Mouse (Mus musculus) adrenal gland, postnatal 25 days (tissue): ENCODE data around the gene Hrasls. TPM values are rescaled to one million over a fixed set of nuclear protein-coding genes. Genes with fewer than 3 reads are reported as not detected.

ENCODE experiments used
- DNase-seq: peaks from one replicate; pipeline ENCODE4 v3.0.0; 2021; ENCODE audit warnings: mixed read lengths
- long read RNA-seq: library from polyadenylated mRNA; stranded (forward); transcript quantifications from one replicate; pipeline ENCODE4 v2.0.0, GENCODE M21; 2021
- total RNA-seq: library from RNA; stranded (reverse); gene quantifications from 2 replicates; pipeline ENCODE4 v1.2.3, GENCODE M21; 2021

The Hrasls gene
- 4.3 and 6.8 TPM in 2 replicates for total RNA-seq
- long read RNA-seq, partial matches to known transcripts: 0 of 1 reads
- long read RNA-seq, other reads (novel, unspliced or antisense): 0 of 1 reads

DNA sequence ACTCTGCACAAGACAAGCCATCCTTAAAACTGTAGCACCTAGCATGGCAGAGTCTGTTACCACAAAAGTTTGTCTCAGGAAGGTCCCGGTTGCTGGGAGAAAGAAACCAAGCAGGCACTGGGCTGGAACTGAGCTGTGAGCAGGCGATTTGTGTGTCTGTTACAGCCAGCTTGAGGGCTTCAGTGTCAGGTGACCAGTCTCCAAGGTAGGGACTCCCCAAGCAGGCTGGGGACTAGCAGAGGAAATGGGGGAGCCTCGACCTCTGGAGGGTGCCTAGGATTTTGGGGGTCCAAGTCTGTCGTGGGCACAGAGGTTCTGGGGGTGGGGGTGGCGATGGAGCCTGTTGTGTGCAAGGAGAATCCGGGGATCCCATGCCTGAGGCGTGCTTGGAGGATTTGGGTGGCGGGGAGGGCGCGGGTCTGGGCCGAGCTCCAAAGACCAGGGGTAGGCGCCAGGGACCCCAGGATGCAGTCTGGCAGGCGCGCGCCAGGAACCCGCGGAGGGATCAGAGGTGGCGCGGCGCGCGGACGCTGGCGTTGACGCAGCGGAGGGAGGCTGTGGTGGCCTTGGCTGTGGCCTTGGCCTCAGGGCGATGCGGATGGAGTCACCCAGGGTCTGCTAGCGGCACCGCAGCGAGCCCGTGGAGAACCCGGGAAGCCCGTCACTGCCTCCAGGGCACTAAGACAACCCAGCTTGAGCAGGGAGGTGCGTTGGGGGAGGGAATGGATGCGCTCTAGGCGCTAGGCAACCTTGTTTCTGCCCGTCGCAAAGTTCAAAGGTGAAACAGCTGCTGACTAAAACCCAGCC is at the start of gene Hrasls:
Gene Hrasls (plus strand): TSS at position 91 of the 807 bp plus-strand sequence.
- peak; percentile 71 for DNase-seq

DNA sequence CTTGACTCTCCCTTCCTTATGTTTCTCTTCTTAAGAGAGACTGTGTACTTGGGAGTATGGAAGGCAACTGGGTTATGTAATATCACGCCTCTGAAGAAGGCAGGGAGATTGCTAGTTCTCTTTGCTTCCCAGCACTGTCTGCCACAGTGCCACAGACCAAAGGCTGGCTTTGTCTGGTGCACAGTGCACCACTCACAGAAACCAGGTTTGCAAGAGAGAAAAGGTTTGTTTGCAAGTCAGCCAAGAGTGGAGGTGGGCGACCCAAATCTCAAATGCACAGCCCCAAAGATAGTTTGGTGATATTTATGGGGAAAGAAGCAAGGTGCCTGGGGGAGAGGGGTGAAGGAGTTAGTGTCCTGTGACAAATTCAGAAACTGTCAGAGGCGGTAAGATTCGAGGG is 47.2 kb upstream of the Hrasls start:
- no peak for DNase-seq

DNA sequence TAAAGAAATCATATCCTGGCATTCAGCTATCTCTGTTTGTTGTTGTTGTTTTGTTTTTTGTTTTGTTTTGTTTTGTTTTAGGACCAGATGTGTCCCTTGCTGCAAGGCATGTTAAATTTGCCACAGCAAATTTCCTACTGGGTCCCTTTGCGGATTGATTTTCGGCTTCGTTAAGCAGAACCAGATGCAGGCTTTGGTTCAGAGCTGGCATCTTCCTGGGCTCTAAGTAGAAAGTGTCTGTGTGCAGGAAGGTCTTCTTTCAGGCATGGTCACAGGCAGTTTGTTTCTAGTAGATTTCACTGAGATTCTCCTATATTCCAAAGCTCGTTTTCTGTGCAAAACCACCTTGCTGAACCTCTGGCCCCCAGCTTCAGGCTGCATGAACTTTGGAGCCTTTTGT is 42.4 kb upstream of the Hrasls start:
- DNase-seq: no peak

DNA sequence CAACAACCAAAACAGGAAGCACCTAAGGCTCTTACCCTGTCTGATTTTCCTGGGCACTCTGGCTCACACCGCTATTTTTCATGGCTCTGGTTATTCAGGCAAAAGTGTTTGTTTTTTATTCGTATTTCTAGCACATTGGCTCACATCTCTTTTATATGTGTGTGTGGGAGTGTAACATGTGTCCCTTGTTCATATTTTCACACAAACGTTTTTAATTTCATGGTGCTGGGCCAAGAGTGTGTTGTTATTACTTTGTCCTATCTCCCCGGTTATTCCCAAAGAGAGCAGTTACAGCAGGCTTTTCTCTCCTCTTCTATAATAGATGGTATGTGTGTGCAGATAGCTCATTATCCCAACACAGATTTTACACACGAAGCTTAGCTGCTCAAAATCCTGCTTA is 37.8 kb upstream of the Hrasls start:
- DNase-seq: no peak

DNA sequence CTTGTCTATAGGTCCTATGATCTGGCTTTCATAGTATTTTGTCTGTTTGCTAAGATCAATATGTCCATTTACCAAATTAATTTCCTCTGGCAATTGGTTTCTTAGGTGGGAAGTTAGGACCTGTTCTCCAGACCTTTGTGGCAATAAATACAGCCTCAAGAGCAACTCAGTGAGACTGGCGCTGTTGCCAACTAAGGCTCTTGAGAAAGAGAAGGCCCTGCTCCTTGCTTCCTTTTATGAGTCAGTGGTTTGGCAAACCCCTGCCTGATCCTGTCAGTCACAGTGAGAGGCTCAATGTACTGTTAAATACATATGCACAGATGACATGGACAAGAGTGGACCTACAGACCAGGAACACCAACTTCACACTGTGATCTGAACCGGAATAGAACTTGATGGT is 36.3 kb upstream of the Hrasls start:
- peak; percentile 5 for DNase-seq

DNA sequence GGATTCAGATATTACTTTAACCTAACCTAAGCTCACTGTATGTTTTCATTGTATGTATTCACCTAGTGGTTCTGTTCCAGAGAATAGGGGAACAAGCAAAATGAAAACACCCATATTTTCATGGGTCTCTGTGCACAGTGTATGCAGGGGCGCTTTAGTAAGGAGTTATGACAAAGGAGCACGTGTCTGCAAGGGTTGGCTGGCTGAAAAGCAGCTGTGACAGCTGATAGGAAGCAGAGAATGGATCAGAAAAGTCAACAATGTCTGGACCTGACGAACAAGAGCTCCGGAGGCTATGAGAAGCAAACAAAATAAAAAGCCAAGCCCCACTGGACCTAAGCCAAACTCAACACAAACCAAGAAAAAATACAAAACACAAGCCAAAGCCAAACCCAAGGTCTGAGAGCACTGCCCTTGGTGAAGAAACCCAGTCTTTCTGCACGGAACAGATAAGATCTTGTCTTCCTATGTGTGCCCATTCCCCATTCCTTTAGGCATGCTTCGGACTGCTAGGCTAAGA is 34.6 kb upstream of the Hrasls start:
- DNase-seq: no peak

DNA sequence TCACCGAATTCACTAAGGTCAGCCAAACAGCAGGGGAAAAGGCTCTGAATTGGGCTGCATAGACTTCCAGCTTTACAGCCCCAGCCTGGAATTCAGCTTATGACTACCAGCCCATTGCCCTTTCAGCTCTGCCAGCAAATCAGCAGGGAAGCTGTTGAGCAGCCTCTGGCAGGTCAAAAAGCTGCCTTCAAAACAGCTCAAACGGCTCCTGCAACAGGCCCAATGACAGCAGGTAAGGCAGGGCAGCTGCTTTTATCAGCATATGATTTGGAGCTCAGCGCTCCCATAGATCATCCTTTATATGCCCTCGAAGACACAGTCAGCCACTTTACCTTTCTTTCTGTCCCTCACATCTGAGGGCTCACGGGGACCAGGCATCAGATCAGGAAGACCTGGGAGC is 16.6 kb upstream of the Hrasls start:
- DNase-seq: no peak

DNA sequence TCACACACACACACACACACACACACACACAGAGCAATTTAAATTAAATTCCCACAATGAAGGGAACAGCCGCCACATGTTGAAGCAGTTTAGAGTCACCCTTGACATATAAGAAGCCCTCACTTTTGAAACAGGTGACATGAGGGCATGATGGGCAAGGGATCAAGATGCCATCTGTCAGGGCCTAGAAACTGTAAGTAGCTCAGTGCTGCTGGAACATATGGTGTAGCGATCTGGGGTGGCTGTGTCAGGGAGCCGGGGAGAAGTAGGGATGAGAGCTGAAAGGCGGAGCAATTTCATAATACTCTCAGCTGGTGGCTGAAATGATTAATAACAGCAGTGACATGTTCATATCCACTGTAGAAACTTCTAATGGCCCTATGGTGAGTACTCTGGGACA is 15.5 kb upstream of the Hrasls start:
- no peak for DNase-seq

DNA sequence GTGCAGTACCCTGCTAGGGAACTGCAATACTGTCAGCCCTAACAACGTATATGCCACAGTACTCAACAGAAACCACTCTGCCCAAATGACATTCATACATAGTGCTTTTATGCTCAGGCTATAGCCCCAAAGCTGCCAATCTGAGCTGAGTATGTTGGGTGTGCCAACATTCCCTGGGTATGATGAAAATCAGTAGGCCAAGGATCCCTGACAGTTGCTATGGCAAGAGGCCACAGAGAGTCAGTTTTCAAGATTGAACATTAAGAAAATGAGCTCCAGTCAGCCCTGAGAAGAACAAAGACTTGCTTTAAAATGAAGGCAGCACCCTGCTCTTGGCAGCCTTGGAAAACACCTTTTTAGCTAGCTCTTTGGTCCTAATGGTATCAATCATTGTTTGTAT is 14.3 kb upstream of the Hrasls start:
- DNase-seq: no peak

DNA sequence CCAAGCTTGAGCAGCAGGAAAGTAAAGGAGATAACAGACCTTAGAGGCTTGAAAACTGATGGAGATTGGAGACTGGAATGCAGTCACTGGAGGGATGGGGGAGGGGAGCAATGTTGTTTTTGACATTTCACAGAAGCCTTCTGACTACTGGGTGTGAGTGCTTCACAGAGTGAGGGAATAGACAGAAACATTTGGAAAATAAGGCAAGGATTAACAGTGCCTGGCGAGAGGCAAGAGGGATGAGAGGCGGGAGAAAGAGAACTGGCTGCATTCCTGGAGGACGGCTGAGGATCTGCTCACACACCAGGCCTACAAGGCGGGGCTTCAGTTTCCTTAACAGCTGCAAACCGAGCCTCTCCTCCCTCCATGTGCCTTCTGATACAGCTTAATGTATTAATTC is 11.0 kb upstream of the Hrasls start:
- no peak for DNase-seq

DNA sequence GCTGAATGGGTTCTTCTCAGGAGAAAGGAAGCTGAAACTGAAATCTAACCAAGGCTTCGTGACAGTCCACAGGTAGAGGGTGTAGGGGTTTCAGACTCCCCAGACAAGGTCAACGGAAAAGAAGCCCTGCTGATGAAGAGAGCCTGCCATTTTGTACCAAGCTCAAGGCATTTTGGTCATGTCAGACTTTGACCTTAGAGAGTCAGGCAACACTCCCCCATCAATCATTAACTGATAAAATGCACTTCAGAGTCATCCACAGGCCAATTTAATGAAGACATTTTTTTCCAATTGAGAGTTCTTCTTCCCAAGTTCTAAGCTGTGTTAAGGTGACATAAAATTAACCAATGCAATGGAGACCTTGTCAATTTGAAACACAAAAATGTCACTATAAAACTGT is 8.3 kb upstream of the Hrasls start:
- DNase-seq: no peak

DNA sequence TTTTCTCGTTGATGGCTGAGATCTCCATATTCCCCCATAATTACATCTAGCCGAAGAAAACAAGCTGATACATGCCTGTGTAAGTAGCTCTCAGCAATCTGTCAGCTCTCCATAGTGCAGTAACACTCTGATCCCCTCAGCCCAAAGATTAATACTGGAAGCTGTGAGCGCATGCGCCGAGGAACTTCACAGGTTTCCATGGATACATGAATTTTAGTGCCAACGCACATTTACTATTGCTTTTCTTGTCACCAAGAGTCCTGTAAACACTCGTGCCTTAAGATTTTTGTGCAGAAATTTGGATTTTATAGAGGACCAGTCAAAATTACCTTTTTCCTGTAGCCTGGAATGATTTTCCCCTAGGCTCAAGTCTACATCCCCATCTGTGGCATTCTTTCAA is 4.6 kb upstream of the Hrasls start:
- no peak for DNase-seq

DNA sequence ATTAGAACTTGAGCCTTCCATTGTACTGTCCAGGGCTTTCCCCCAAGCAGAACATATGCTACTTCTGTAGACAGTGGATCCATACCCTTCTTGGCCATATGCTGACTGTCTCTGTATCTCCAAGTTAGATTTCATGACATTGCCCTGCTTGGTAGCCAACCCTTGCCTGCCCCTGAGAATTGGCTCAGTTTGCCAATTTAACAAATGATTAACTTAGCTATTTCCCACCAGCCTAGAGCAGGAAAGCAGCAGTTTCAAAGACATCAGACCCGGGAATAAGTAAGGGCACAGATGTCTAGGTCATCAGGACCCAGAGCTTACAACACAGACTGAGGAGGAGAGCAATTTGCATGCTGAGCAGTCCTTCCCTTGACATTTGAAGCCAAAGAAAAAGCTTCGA is 3.9 kb upstream of the Hrasls start:
- DNase-seq: no peak

DNA sequence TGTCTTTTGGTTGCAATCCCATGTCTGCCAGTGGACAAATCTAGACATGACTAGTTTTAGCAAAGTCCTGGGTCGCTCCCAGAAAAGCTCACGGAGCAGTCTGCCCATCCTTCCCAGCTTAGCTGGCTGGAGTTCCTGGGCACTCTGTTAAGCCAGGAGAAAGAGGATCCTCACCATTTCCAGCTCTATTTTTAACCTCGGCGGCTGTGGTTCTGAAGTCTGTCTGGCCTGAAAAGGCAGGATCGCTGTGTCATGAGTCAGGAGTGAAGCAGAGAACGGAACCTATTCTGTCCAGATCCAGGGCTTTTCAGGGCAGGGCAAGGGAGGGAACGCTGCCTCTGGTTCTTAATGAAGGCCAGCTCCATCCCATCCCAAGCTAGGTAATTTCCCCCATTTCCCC is 654 bp upstream of the Hrasls start:
- no peak for DNase-seq

DNA sequence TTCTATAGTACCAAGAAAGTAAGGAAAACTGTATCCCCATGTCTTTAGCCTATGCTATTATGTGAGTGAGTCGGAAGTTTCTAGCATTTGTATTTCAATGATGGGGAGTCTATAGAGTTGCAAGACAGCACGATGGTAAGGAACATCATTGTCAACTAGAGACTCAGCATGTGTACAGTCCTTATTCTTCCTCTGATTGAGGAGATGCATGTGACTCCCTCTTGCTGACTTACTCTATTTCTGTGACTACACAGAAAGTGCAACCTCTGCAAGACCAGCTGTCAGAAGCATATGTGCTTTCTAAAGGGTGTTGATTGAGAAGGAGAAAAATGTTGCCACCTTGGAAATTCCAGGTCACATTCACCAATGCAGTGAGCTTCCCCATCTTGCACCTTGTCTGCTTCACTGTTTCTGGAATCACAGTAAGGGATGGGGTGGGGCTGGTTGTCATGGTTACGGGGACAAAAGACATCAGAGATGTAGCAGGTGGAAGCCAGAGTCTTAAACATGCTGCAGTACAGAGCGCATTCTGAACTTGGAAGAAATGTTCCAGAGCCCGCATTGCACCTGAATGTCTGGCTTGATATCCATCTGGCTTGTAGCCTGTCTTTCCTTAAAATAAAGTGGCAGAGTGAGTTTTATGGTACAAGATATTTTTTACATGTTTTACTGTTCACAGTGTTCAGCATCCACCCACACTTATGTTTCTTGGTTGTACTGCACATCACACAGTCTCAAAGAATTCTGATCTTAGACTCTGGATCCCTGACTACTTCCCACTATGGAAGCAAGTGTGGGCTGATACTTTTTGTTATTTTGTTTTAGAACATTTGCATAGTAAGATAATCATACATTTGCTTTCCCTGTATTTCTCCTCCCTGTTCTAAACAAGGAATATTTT is 7.2 kb downstream of the Hrasls start:
- DNase-seq: no peak

DNA sequence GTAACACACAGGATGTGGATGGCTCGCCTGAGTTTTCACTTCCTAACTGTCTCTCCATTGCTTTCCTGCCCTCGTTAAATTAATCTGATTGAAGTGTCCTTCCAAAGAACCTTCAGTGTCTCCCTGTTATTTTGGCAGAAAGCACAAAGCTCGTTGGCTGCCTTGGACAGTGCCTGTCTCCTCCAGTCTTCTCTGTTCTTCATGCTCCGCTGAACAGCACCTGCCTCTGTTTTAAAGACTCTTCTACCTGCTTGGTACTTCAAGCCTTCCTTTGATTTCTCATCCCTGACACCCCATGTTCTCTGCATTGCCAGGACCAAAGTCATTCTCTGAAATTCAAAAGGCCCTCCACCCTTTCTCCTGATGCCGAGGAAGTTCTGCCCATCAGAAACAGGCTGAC is 26.5 kb downstream of the Hrasls start:
- DNase-seq: no peak

DNA sequence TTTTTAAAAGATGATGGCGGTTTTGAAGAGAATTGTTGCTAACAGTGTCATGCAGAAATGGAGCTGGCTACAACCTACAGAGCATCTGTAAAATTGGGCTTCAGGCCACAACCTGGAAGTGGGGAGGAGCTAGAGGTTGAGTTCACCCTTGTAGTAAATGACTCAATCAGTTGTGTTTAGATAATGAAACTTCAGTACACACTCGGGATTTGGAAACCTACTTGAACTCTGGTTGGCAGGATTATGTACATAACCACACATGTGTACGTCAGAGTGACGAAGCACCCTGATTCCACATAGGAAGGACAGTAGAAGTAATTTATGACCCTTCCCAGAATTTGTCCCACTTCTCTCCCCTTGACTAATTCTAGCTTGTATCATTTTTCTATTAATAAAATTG is 44.8 kb downstream of the Hrasls start:
- DNase-seq: no peak

Other genes with a start within 250 kb of the Hrasls start
- gene Atp13a5, start 169.0 kb downstream of the Hrasls start, total RNA-seq: not detected in 2 replicates